Mouse (Mus musculus) lung, adult 2 months (tissue): ENCODE results near the gene Mprip. TPM values are rescaled to one million over a fixed set of nuclear protein-coding genes. Genes with fewer than 3 reads are reported as not detected.
A peak's percentile ranks its signal among the peaks of the same experiment; 100 is the strongest.
"Not testable (repeated sequence)": the region's sequence is repeated elsewhere in the genome, so short reads cannot be mapped to it uniquely, and the experiment has no call there.

Experiments
- DNase-seq: peaks from one replicate; pipeline ENCODE4 v3.0.0; 2022
- H3K4me1 ChIP-seq: fragments of 200-500 bp; 2 replicates; pipeline ENCODE4 v1.6.1; 2011; ENCODE audit warnings: low read length; ENCODE audit not compliant: control insufficient read depth, insufficient read depth
- H3K4me3 ChIP-seq: fragments of 200-500 bp; replicated peaks from 2 replicates; pipeline ENCODE3; 2011; ENCODE audit warnings: low read depth, mild to moderate bottlenecking, control low read depth, low read length; ENCODE audit errors: extremely low read depth
- CTCF ChIP-seq: fragments of 200-500 bp; IDR thresholded peaks from 2 replicates; pipeline ENCODE4 v1.5.1; 2011; ENCODE audit warnings: mild to moderate bottlenecking, low read length, control low read depth; ENCODE audit not compliant: insufficient read depth
- POLR2A ChIP-seq: fragments of 200-500 bp; IDR thresholded peaks from 2 replicates; pipeline ENCODE4 v1.6.1; 2011; ENCODE audit warnings: low read depth, mild to moderate bottlenecking, control low read depth, low read length, borderline replicate concordance; ENCODE audit errors: extremely low read depth
- WGBS: fragments of 180-500 bp; shearing (Covaris S2); methylation state at CpG from one replicate; pipeline ENCODE4 v1.1.7; 2018; 5-methylcytosine and 5-hydroxymethylcytosine counted together
- polyA plus RNA-seq: library from polyadenylated mRNA; depleted of rRNA; stranded (reverse); fragments of >200 nt; gene quantifications from 2 replicates; pipeline ENCODE4 v1.2.3, GENCODE M21; 2012; rRNA removed

Mprip gene
- polyA plus RNA-seq = 164 and 239 TPM in 2 replicates

DNA sequence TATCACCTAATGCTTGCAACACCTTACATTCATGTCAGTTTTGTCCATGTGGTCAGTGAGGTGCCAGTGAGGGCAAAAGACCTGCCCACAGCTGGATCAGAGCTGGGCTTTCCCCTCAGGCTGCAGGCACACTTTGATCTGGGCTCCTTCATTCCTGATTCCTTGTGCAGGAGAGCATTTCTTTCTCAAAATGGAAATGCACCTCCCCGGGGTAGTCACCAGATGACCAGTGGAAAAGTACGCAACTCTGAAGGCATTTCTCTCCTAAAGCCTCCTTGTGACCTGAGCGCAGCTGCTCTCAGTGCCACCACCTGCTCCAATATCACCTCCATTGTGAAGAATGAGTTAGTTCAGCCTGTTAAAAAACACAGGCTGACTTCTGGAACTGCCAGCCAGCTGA, at the start of gene Mprip:
Gene Mprip, plus strand, starts transcription at position 301 of the 400 bp plus-strand sequence.
- Histone ChIP-seq H3K4me3 (peak within 1 kb of the TSS; percentile 73), H3K4me1 (peaks cover 33% of the 10 kb centered on the region)
- no peak for DNase-seq
- WGBS = 72% methylated on average over 3 of the region's 3 CpGs
- TF ChIP-seq POLR2A (no peak), CTCF (no peak)

GRCm38 (mm10) chr11:59611646-59612045, 49.5 kb upstream of the Mprip start:
- no peak for DNase-seq
- Histone ChIP-seq H3K4me1 (peaks cover 2% of the 10 kb centered on the region; the same call in 1 of the 2 replicates), H3K4me3 (no peak overlapping the region)
- TF ChIP-seq POLR2A = no peak
- TF ChIP-seq CTCF = no peak
- WGBS = 60% methylated on average over 5 of the region's 5 CpGs

- no peak for DNase-seq
- TF ChIP-seq CTCF (peak; percentile 43; the same call in 1 of the 2 replicates), POLR2A (no peak)
- H3K4me1 ChIP-seq = peaks cover 2% of the 10 kb centered on the region; the same call in 1 of the 2 replicates
- WGBS = 18% methylated on average over 4 of the region's 4 CpGs
- no peak overlapping the region for H3K4me3 ChIP-seq
Measured at GRCm38 (mm10) chr11:59614120-59614519, 47.0 kb upstream of the Mprip start.

DNA sequence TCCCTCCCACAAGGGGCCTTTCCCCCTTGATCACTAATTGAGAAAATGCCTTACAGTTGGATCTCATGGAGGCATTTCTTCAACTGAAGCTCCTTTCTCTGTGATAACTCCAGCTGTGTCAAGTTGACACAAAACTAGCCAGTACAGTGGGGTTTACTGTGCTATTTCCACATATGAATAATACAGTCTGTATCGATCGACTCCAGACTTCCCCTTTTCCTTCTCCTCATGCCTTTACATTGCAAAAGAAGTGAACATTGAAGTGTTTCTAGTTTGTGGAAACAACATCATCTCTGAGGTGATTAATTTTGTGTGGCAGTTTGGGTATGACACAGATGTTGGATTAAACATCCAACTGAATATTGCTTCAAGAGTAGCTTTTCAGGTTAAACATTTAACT, 44.1 kb upstream of the Mprip start:
- H3K4me1 ChIP-seq, DNase-seq, H3K4me3 ChIP-seq: not testable (repeated sequence)
- 82% methylated on average over 2 of the region's 2 CpGs for WGBS

- Histone ChIP-seq H3K4me3 (no peak overlapping the region), H3K4me1 (no peaks in the 10 kb centered on the region)
- TF ChIP-seq CTCF = no peak
- TF ChIP-seq POLR2A = no peak
- DNase-seq = no peak
- WGBS = 37% methylated on average over 3 of the region's 3 CpGs
Measured at GRCm38 (mm10) chr11:59622214-59622613, 38.9 kb upstream of the Mprip start.

DNA sequence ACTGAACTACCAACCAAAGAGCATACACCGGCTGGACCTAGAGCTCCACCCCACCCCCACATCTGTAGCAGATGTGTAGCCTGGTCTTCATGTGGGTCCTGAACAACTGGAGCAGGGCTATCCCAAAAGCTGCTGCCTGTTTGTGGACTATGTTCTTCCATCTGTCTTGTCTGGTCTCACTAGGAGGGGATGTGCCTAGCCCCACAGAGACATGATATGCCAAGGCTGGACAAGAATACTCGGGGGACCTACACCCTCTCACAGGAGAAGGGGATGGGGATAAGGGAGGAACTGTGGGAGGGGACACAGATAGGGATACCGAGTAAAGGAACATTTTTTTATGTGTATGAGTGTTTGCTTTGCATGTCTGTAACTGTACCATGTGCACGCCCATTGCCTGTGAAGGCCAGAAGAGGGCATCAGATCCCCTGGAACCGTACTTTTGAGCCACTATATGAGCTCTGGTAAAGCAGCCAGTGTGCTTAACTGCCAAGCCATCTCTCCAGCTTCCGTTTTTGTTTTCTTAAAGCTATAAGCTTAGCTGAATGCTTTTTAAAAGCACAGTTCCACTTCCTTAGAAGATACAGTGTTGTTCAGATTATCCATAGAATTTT, 37.0 kb upstream of the Mprip start:
- TF ChIP-seq POLR2A (no peak), CTCF (peak; percentile 81)
- Histone ChIP-seq H3K4me3 (no peak overlapping the region), H3K4me1 (no peaks in the 10 kb centered on the region)
- WGBS = 23% methylated on average over 6 of the region's 6 CpGs
- peak; percentile 55 for DNase-seq

GRCm38 (mm10) chr11:59626192-59626591, 34.9 kb upstream of the Mprip start:
- 76% methylated on average over 7 of the region's 7 CpGs for WGBS
- TF ChIP-seq POLR2A = no peak
- TF ChIP-seq CTCF = no peak

DNA sequence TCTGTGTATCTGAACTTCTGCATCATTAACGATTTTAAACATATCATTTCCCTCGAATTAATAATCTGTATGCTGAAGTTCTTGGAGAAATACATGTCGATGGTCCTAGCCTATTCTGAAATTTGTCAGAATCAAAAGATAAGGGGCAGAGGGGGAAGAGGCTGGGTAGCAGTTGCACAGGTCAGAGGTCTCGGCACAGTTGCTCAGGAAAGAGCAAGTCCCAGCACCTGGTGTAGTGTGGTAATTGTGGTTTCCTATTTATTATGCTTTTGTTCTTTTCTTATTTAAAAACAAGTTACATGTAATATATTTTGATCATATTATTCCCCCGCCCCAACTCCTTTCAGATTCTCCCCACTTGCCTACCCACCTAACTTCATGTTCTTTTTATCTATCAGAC, 32.9 kb upstream of the Mprip start:
- no peaks in the 10 kb centered on the region for H3K4me1 ChIP-seq

More at GRCm38 (mm10) chr11:59626192-59626591, 34.9 kb upstream of the Mprip start:
- no peak for DNase-seq
- no peak overlapping the region for H3K4me3 ChIP-seq
- no peaks in the 10 kb centered on the region for H3K4me1 ChIP-seq

DNA sequence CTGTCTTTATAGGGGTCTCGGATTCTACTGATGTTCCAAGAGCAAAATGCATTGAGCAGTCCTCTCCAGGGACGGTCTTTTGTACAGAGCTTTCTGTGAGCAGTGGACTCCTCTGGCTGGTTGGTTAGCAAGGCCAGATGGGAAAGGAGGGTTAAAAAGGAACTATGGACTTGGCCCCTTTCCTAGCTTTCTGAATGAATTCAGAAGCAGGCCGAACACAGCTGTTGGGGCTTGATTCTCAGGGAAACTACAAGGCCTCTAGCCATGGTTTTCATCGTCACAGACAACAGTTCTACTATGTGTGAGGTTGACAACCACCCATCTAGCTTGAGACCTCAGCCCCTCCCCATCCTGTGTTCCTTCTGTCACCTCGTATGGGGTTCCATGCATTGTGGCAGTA, 31.2 kb upstream of the Mprip start:
- TF ChIP-seq POLR2A = no peak
- TF ChIP-seq CTCF = no peak
- 68% methylated on average over 5 of the region's 5 CpGs for WGBS
- no peak overlapping the region for H3K4me3 ChIP-seq
- no peaks in the 10 kb centered on the region; the same call in none of the 2 replicates for H3K4me1 ChIP-seq
- no peak for DNase-seq

More for the DNA sequence above, 32.9 kb upstream of the Mprip start:
- H3K4me3 ChIP-seq = no peak overlapping the region
- DNase-seq = no peak
- no peak for TF ChIP-seq POLR2A
- TF ChIP-seq CTCF = no peak
- WGBS = 75% methylated on average over 5 of the region's 5 CpGs

DNA sequence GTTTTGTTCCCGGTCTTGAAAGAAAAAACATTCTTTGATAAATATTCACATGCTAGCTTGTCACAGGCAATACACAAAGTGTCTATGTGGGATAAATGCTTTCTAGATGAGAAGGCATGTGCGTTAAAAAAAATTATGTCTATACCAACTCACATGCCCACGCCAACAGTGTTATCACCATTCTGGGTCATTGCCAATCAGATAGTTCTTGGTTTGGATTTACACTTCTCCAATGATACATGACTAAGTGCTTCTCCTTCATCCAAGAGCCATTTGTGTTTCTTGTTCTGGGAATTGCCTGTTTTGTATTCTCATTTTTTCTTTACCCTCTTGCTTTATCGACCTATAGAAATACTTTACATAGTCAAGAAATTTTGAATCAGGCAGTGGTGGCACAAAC, 29.1 kb upstream of the Mprip start:
- 63% methylated on average over 4 of the region's 4 CpGs for WGBS
- peaks cover 7% of the 10 kb centered on the region for H3K4me1 ChIP-seq
- no peak for DNase-seq

More for the DNA sequence above, 29.1 kb upstream of the Mprip start:
- TF ChIP-seq POLR2A = no peak
- no peak for TF ChIP-seq CTCF
- H3K4me3 ChIP-seq = no peak overlapping the region
